ENCODE assay signal across 11 mouse cellular contexts in the genomic region with DNA sequence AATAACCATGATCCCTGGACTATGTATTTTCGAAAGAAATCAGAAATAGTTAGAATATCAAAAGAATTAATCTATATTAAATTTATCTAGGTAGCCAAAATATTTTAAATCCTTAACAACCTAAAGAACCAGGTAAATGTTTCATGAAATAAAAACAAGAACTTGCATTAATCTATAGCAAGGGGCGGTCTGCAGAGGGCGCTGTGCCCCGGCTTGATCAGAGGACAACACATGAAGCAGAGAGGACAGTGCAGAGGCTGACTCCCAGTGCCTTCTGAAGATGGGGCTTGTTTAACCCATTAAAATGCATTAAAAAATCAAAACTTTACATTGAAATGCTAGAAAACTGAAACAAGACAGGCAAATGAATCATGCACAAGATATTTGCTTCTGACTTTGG.
DNase-seq lines count a peak whose midpoint lies in the region; TF ChIP-seq lines count a peak whose summit lies in the region.
"Had no signal": no experiment of that assay in that cellular context is flagged by ENCODE, and none has a peak within 500 bp of the region (broad histone marks: within the 10 kb centered on the region; RNA-seq: fewer than 3 reads in every experiment).

No protein-coding gene starts in this region.

- TF ChIP-seq CTCF in left cerebral cortex, adult 2 months (IDR thresholded peaks at IDR 0.05), result peak; percentile 60

- DNase-seq in cerebellum, postnatal 10 days, result peak; percentile 40 to 43
- DNase-seq in cerebellum, adult 11-12 months, result no peak
- DNase-seq in left cerebral cortex, adult 2 months (ENCODE audit: extremely low spot score in 1 of 2, low spot score in 2 of 2), result no peak
- DNase-seq in left cerebral cortex, adult 11 months (ENCODE audit: low spot score), result no peak
- peak; percentile 52 for DNase-seq in brain, adult 2 months (ENCODE audit: low read depth, low spot score)
- DNase-seq in lung, postnatal 36 days, result peak; percentile 10
- no peak for DNase-seq in MN1 (ENCODE audit: low spot score)
- DNase-seq in gastrocnemius, postnatal 36 days, result no peak

- intact Hi-C loops in left cerebral cortex, adult 2 months (cut with DNase I), result loop anchor here (5.0 kb wide), 1 partner anchor 119 kb away; no protein-coding TSS in a partner anchor
- intact Hi-C loops in gastrocnemius, postnatal 36 days (cut with DNase I), result no loop called here

- H3K27ac ChIP-seq in left cerebral cortex, adult 2 months, result no peak overlapping the region
- H3K27ac ChIP-seq: heart, embryonic 13.5 days; limb, embryonic 12.5 days; neural tube, embryonic 12.5 days had no signal

- H3K4me3 ChIP-seq in left cerebral cortex, adult 2 months, result no peak overlapping the region
- H3K4me3 ChIP-seq: heart, embryonic 13.5 days; limb, embryonic 12.5 days; neural tube, embryonic 12.5 days had no signal

Comparison
In these comparisons a context has a peak if more than half of its experiments do, and no peak if none do; other contexts are left out.
1. DNase-seq: peak in cerebellum, postnatal 10 days (2 of 2), brain, adult 2 months (single experiment) and lung, postnatal 36 days (single experiment); none in cerebellum, adult 11-12 months (single experiment), left cerebral cortex, adult 2 months (0 of 2), left cerebral cortex, adult 11 months (single experiment), MN1 (single experiment) and gastrocnemius, postnatal 36 days (0 of 2).